Comparison of ENCODE assay signal across 7 mouse cellular contexts in genomic region chr13:100552369-100553041, GRCm38 (mm10). TPM values are rescaled to one million over a fixed set of nuclear protein-coding genes. Genes with fewer than 3 reads are reported as not detected.
DNase-seq lines count a peak whose midpoint lies in the region; ATAC-seq lines count a peak whose summit lies in the region.

Gene Ocln (minus strand): TSS chr13:100552718.

- H3K4me2 ChIP-seq in kidney, embryonic 15.5 days = peak within 1 kb of the TSS; percentile 94
- H3K4me2 ChIP-seq in liver, embryonic 12.5 days = peak within 1 kb of the TSS; percentile 74
- H3K4me2 ChIP-seq in neural tube, embryonic 11.5 days (ENCODE audit: low read depth) = peak within 1 kb of the TSS; percentile 98

- DNase-seq in adrenal gland, adult 8-10 months = peak; percentile 55
- peak; percentile 89 to 90 for DNase-seq in cerebellum, postnatal 25 days
- no peak for DNase-seq in heart, embryonic 10.5 days (ENCODE audit: low spot score)
- peak; percentile 54 for DNase-seq in neural tube, embryonic 11.5 days (ENCODE audit: low spot score)
- peak; percentile 53 for DNase-seq in urinary bladder, postnatal 25 days (ENCODE audit: low spot score)

- no peaks in the 10 kb centered on the region for H3K9me3 ChIP-seq in heart, embryonic 10.5 days
- no peaks in the 10 kb centered on the region for H3K9me3 ChIP-seq in kidney, embryonic 15.5 days (replicated peaks)
- H3K9me3 ChIP-seq in liver, embryonic 12.5 days (replicated peaks) = no peaks in the 10 kb centered on the region
- H3K9me3 ChIP-seq in neural tube, embryonic 11.5 days (ENCODE audit: control insufficient read depth, low read length) = no peaks in the 10 kb centered on the region

- H3K36me3 ChIP-seq in heart, embryonic 10.5 days = no peaks in the 10 kb centered on the region
- no peaks in the 10 kb centered on the region for H3K36me3 ChIP-seq in kidney, embryonic 15.5 days
- no peaks in the 10 kb centered on the region for H3K36me3 ChIP-seq in liver, embryonic 12.5 days
- H3K36me3 ChIP-seq in neural tube, embryonic 11.5 days (ENCODE audit: control insufficient read depth, insufficient read depth, low read length) = no peaks in the 10 kb centered on the region

- H3K27me3 ChIP-seq in heart, embryonic 10.5 days (ENCODE audit: insufficient read depth, poor library complexity, severe bottlenecking) = peaks cover 52% of the 10 kb centered on the region
- H3K27me3 ChIP-seq in kidney, embryonic 15.5 days = peaks cover 53% of the 10 kb centered on the region
- peaks cover 60% of the 10 kb centered on the region for H3K27me3 ChIP-seq in liver, embryonic 12.5 days (replicated peaks)
- peaks cover 42% of the 10 kb centered on the region for H3K27me3 ChIP-seq in neural tube, embryonic 11.5 days (ENCODE audit: control insufficient read depth, insufficient read depth, low read length)

- peak within 1 kb of the TSS; percentile 87 for H3K4me3 ChIP-seq in heart, embryonic 10.5 days
- H3K4me3 ChIP-seq in kidney, embryonic 15.5 days (replicated peaks) = peak within 1 kb of the TSS; percentile 63
- H3K4me3 ChIP-seq in liver, embryonic 12.5 days = peak within 1 kb of the TSS; percentile 60
- H3K4me3 ChIP-seq in neural tube, embryonic 11.5 days (ENCODE audit: low read depth, low read length) = peak within 1 kb of the TSS; percentile 53

- peak within 1 kb of the TSS; percentile 77 for H3K27ac ChIP-seq in heart, embryonic 10.5 days
- peak within 1 kb of the TSS; percentile 80 for H3K27ac ChIP-seq in kidney, embryonic 15.5 days
- H3K27ac ChIP-seq in liver, embryonic 12.5 days = no peak within 1 kb of the TSS
- no peak within 1 kb of the TSS for H3K27ac ChIP-seq in neural tube, embryonic 11.5 days (ENCODE audit: low read depth, low read length)

- peak within 1 kb of the TSS; percentile 61 for H3K9ac ChIP-seq in kidney, embryonic 15.5 days
- H3K9ac ChIP-seq in liver, embryonic 12.5 days = peak within 1 kb of the TSS; percentile 56
- peak within 1 kb of the TSS; percentile 39; the same call in 1 of the 2 replicates for H3K9ac ChIP-seq in neural tube, embryonic 11.5 days (ENCODE audit: low read length)

- H3K4me1 ChIP-seq in heart, embryonic 10.5 days = peaks cover 19% of the 10 kb centered on the region
- peaks cover 23% of the 10 kb centered on the region for H3K4me1 ChIP-seq in kidney, embryonic 15.5 days
- peaks cover 11% of the 10 kb centered on the region for H3K4me1 ChIP-seq in liver, embryonic 12.5 days
- peaks cover 12% of the 10 kb centered on the region for H3K4me1 ChIP-seq in neural tube, embryonic 11.5 days (ENCODE audit: control insufficient read depth, insufficient read depth, low read length)

- WGBS in heart, embryonic 10.5 days = under 1% methylated on average over 45 of the region's 45 CpGs
- WGBS in kidney, embryonic 15.5 days = under 1% methylated on average over 44 of the region's 45 CpGs
- 2% methylated on average over 45 of the region's 45 CpGs for WGBS in liver, embryonic 12.5 days (ENCODE audit: insufficient replicate concordance)
- 1% methylated on average over 45 of the region's 45 CpGs for WGBS in neural tube, embryonic 11.5 days

- peak; percentile 84 for ATAC-seq in kidney, embryonic 15.5 days (replicated peaks; ENCODE audit: low FRiP score)
- peak; percentile 61 for ATAC-seq in liver, embryonic 12.5 days
- ATAC-seq in neural tube, embryonic 11.5 days (ENCODE audit: insufficient read depth, low FRiP score, low TSS enrichment) = peak; percentile 55; the same call in 1 of the 2 replicates

RNA-seq across cellular contexts. Expression of gene Ocln, which starts in this region (rescaled TPM):
- total RNA-seq in adrenal gland, adult 8-10 months (2022) = 10 to 100 TPM in 2 of 4 experiments, 1 to 10 TPM in 2; 6.6 to 28.6 (median 16.7) TPM
- polyA plus RNA-seq in heart, embryonic 10.5 days (2016; fragmentation: Nextera tagmentation; extraction: Ambion mirVana) = 1.7 and 4.8 TPM in 2 replicates
- 26.1 and 27.4 TPM in 2 replicates for polyA plus RNA-seq in kidney, embryonic 15.5 days (2015; fragmentation: Nextera tagmentation; extraction: Ambion mirVana)
- polyA plus RNA-seq in liver, embryonic 12.5 days (2016; fragmentation: Nextera tagmentation; extraction: Ambion mirVana) = 6.7 and 6.9 TPM in 2 replicates
- polyA plus RNA-seq in neural tube, embryonic 11.5 days (2014; fragmentation: Nextera tagmentation; extraction: Ambion mirVana) = 1.3 and 1.5 TPM in 2 replicates

Comparison
In these comparisons a context has a peak if more than half of its experiments do, and no peak if none do; other contexts are left out.
1. H3K27ac ChIP-seq: peak in heart, embryonic 10.5 days (single experiment) and kidney, embryonic 15.5 days (single experiment); none in liver, embryonic 12.5 days (single experiment) and neural tube, embryonic 11.5 days (single experiment).
2. Peak in every context shown above with its lines, with median percentiles within 50 percentile points of each other: H3K4me3 ChIP-seq, ATAC-seq, H3K4me2 ChIP-seq and H3K9ac ChIP-seq.